Mouse (Mus musculus) erythroid progenitor cell, adult 5-6 weeks (primary cell): Measurements from ENCODE around the gene Atp2a2. TPM values are rescaled to one million over a fixed set of nuclear protein-coding genes. Genes with fewer than 3 reads are reported as not detected.

Source experiments
- ATAC-seq: replicated peaks from 2 replicates; pipeline ENCODE4 v1.8.0; 2016; ENCODE audit warnings: moderate number of reproducible peaks, mild to moderate bottlenecking, moderate TSS enrichment, inconsistent platforms; ENCODE audit not compliant: poor library complexity, low FRiP score, severe bottlenecking
- total RNA-seq, 2 experiments: library from RNA; stranded (forward) in 1 of 2; stranded (reverse) in 1 of 2; fragments of 150-400 nt in 1 of 2; fragments of 186-747, 209-891 nt in 1 of 2; gene quantifications; 2 replicates each; pipeline versions ENCODE4 v1.2.3 to v1.2.4; 2015 to 2017; ENCODE audit warnings: low replicate concordance in 2 of 2

Gene Atp2a2
- total RNA-seq, 2 experiments from 2014 or later: 84.3 to 106 TPM

DNA sequence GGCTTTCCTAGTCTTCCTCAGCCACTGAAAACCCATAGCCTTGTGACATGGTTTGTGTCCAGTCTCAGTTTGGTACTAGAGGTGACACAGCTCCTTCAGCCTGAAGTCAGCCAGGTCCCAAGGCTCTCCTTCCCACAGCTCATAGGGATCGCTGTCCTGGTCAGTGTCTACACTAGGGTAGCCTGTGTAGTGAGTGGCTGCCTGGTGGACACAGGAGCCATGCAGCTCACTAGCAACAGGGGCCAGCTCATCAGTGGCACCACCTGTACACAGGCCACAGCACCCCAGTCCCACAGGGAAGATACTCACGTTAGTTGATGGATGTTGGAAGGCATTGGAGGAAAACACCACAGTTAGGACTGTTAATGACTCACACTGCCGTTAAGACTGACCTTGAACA, 46.4 kb downstream of the Atp2a2 start:
- ATAC-seq: no peak

DNA sequence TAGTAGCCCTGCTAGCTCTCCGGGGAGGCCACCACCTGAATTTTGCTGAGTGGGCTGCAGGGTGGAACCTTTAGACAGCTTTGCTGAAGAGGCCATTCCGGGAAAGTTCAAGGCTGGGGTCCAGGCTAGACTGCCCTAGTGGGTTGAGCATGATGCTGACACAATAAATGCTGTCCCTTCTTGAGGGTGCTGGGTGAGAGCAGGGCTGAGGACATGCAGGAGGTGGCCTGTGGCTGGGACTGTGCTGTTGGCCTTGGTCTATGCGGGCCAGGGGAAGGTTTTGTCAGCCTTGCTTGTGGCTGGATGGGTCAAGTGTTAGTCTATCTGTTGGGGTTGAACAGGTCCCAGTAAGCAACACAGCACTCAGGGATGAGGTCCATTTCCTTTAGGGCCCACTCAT, 47.1 kb downstream of the Atp2a2 start:
- ATAC-seq: no peak

DNA sequence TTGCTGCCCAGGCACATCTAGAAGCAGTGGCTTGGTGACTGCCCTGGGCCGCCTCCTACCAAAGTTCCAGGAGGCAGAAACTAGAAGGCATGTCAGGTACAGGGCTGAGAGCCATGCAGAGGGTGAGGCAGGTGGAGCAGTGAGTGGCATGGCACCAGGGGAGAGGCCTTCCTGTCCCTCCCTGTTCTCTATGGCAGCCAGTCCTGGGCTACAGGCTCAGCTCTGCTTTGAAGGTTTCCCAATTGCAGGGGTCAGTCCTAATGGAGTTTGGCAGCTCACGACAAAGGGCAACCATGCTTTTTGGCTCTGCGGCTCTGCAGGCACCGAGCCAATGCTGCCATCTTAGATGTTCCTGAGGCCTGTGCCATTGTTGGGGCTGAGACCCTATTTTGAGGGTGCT, 47.6 kb downstream of the Atp2a2 start:
- no peak for ATAC-seq

DNA sequence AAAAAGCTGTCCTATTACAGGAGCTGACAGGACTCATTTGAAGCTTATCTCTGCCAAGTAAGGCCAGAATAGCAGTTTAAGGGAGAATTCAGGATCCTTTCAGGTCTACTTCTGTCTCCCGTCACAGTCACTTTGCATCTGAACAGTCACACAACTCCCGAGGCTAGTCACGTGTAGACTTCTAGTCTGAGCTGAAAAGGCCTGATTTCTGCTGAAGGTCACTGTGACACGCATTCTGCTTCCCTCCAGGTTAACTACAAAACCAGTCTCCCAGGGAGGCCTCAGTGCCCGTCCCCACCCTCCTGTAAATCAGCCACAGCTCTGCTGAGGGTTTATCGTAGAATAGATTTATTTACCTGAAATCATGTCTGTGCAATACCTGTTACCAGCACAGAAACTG, 48.8 kb downstream of the Atp2a2 start:
- no peak for ATAC-seq

DNA sequence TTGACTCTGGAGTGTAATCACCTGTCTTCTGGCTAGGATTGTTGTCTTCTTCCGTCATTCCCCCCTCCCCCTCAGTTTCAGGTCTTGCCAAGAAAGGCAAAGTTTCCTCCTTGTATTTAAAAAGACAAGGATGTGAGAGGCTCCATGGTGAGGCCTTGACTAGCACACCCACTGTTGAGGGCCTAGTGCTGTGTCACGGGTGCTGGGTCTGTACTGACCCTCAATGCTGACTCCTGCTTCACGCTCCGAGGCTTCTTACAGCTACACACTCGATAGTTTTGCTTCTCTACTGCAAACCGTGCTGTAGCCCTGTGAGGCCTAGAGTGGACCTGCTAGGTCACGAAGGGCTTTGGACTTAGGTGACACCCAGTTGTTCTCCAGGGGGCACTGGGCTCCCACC, 49.8 kb downstream of the Atp2a2 start:
- ATAC-seq: no peak

DNA sequence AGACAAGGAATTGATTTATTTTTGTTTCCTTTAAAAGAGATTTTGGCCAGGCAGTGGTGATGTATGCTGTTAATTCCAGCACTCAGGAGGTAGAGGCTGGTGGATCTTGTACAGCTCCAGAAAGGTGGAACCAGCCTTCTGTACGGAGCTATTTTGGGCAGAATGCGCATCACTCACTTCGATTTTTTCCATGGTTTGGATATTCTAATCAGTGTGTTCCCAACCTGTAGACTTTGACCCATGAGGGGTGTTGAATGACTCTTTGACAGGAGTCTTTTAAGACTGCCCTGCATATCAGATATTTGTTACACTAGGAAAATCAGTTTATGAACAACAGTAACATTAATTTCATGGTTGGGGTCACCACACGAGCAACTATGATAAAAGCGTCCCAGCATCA, 50.7 kb downstream of the Atp2a2 start:
- no peak for ATAC-seq

DNA sequence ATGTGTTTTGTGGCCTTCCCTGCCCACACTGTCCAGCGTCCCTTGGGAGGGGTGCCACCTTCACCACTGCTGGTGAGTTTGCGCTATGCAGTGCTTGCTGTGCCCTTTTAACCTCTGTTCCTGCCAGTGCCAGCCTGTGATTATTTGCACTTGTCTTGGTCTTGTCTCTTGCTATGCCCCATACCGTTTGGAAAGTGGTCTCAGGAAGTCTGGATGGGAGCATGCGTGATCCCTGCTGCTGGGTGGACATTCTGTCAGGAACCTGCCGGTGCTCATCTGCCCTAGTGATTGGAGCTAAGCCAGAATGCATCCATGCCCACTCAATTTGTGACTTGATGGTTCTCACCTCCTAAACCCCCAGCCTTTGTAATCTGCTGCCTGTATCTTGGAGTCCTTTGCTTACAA, 51.1 kb downstream of the Atp2a2 start:
- ATAC-seq: no peak

DNA sequence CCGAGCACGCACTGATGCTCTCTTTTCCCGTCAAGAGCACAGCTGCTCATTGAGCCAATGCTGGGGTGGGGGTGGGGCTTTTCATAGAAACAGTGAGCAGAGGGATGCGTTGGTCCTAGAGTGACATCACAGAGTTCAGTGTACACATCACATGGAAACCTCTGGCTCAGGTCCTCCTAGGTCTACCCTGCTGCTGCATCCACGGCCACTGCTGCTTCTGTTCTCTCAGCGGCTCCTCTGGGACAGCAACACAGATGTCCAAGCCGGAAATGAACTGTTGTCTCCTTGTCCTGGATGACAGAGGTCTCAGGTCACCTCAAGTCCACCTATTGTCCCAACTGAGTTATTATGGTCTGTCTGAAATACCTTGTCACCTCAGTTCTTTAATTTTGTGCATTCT, 52.1 kb downstream of the Atp2a2 start:
- no peak for ATAC-seq

DNA sequence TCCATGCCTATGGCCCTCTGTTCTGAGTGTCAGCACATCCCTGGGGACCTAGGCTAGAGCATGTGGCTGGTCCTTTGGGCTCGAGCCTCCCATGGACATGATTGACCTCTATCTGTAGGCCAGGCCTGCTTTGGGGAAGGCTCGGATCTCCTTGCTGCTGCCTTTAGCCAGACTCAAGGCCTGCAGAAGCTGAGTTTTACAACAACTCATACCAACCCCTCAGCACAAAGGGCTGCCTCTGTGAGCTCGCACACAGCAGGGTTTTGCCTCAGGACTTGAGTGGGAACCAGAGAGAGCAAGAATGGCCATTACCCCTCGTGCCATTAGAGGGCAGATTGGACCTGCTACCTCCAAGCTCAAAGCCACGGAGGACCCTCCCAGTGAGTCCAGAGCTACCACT, 53.2 kb downstream of the Atp2a2 start:
- no peak for ATAC-seq

DNA sequence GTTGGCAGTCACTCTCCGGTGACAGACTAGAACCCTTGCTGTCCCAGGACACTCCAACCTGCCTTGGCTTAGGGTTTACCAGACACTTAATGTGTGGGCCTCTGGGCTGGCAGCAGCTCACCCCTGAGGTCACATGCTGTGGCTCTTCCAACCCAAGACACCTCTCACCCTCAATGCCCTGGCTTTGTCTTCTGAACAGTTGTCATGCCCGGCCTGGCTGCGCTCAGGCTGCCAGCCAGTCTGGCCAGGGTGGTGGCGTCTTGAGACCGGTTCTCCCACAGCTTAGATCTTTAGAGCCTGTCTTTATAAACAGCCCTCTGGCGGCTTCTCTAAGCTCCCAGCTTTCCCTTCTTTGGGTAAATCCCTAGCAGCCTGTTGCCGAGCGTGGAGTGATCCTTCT, 54.2 kb downstream of the Atp2a2 start:
- ATAC-seq: no peak

DNA sequence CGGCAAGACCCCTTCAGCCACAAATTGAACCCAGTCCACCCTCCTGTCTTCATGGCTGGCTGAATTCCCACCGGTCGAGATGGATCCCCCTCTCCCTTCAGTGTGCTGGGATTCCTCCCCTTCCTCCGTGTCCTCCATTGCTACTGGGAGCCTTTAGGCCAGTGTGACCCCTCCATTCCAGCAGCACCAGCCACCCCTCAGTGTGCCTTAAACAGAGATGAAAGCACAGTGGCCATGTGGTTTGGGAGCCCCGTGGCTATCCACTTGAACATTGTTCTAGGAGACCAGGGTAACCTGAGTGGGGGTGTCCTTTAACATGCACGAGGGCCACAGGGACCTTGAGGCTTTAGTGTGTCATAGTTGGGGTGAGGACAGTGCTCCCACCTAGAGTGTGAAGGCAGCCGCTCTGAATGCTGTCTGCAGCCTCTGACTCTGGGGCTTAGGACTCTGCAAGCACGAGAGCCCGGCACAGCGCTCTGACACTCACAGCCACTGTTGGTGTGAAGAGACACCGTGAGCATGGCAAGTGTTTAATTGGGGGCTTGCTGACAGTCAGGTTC, 56.9 kb downstream of the Atp2a2 start:
- no peak for ATAC-seq

DNA sequence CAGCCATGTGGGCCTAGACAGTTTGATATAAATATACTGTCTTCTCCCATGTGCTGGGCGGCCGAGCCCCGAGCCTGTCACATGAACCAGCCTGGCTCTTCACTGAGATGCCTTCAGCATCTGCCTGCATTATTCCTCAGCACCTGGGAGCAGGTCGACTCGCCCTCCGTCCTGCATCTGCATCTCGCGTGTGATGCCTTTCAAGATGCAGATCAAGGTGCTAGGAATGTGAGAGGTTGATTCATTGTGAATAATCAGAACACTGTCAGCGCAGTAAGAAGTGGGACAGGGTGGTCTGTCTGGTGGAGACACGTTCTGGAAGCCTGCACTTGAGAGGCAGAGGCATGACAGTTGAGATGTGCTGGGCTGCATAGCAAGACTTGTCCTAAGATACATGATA, 57.5 kb downstream of the Atp2a2 start:
- no peak for ATAC-seq

DNA sequence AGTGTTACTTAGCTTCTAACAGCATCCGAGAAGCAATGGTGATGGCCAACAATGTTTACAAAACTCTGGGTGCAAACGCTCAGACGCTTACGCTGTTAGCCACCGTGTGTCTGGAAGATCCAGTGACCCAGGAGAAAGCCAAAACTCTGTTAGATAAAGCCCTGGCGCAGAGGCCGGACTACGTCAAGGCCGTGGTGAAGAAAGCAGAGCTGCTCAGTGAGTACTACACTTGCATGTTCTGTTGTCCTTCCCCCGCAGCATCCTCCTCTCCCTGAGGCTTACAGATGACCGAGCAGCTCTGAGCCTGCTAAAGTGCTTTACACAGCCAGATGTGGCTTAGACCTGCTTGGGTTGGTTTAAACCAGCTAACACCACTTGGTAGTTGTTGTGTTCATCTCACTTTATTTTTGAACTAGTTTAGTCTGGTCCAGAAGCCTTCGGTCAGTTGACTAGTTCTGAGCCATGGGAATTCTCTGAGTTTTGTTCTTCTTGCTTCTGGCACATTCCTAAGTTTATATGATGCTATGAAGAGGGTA, 61.9 kb downstream of the Atp2a2 start:
- ATAC-seq: no peak

DNA sequence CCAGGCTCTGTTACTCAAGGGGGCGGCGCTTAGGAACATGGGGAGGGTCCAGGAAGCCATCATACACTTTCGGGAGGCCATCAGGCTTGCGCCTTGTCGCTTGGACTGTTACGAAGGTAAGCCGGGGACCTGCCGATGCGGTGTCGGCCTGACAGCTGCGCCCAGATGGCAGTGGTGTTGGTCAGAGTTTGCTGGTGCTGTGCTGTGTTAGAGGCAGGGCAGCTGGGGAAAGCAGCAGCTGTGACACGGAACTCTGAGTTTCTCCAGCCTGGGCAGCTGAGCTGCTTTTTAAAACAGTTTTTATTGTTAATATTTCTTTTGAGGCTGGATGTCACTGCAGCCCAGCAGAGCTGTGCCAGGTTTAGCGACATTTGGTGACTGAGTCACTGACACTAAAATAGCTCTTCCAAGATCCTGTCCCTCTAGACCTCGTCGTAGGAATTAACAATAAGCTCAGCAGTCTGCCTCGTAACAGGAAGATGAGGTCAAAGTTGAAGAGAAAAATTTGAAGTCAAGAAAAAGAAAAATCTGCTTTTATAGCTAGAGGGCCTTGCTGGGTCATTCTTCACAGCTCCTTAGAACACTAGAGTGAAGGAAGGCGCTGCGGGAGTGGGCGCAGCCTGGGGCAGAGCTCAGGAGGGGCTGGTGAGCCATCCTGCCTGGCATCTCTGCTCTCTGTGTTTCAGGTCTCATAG, 62.5 kb downstream of the Atp2a2 start:
- ATAC-seq: no peak

DNA sequence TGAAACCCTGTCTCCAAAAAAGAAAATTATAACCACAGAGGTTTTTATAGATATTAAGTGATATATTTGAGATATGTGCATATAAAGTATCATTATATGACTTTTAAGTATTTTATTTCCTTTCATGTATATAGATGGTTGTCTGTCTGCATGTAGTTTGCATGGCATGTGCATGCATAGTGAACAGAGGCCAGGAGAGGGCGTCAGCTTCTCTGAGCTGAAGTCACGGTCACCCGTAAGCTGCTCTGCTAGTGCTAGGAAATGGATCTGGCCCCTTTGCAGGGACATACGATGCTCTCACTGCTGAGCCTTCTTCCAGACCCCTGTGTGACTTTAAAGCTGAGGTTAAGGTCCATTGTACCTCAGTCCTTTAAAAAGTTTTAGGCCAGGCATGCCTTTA, 67.5 kb downstream of the Atp2a2 start:
- no peak for ATAC-seq

DNA sequence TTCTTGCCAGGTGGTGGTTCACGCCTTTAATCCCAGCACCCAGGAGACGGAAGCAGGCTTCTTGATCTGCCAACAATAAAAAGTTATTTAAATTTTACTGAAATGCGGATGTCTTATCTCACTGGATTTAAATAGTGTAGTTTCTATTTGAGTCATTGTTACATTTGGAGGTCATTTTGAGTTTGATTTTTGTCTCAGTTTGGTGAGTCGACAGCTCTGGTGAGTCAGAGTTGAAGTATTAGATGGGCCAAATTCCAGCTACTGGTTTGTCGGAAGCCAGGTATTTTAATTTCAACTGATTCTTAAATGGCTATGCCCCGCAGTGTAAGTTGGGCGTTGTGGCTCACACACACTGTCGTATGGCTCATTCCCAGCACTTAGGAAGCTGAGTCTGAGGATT, 70.8 kb downstream of the Atp2a2 start:
- no peak for ATAC-seq

DNA sequence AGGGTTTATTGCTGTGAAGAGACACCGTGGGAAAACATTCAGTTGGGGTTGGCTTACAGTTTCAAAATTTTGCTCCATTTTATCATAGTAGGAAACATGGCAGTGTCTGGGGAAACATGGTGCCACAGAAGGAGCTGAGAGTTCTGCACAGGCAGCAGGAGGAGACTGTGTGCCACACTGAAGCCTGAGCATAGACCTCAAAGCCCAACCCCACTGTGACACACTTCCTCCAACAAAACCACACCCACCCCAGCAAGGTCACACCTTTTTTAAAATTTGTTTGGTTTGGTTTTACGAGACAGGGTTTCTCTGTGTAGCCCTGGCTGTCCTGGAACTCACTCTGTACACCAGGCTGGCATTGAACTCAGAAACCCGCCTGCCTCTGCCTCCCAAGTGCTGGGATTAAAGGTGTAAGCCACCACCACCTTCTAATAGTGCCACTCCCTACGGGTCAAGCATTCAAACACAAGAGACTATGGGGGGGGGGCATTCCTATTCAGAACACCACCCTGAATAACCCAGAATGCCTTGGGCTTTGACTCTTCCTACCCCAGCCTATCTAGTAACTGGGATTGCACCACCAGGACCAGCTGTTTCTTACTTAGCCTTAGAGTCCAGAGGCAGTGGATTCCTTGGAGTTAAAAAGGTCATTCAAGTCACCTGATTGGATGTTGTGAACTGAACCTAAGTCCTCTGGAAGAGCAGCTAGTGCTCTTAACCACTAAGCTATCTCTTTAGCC, 71.8 kb downstream of the Atp2a2 start:
- no peak for ATAC-seq

DNA sequence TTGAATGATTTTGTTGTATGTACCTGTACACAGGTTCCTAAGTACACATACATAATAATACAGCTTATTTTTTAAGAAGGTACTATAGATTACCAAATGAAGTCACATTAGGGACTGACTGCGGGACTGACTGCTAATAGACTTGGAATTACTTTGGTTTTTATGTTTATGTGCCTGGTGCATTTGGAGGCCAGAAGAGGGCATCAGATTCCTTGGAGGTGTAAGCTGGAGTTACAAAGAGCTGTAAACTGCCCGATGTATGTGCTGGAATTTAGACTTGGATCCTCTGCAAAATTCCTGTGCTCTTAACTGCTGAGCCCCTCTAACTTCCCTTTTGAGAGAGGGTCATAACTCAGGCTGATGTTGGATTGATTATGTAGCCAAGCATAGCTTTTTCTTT, 76.5 kb downstream of the Atp2a2 start:
- ATAC-seq: no peak

DNA sequence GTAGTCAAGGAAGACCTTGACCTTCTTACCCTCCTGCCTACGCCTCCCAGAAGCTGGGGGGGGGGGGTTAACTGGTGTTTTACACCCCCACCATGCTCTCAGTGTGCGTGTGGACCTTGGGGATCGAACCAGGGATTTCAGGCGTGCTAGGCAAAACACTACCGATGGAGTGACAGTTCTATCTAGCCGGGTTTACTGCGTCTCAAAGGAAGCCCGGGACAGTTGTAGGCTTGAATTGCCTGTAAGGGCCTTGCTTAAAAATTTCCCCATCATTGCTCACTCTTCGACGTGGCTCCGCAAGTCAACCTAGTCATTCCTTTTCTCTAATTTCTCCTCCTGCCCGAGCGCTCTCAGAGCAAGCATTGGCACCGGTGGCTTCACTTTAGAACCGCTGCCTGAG, 78.9 kb downstream of the Atp2a2 start:
- ATAC-seq: no peak

DNA sequence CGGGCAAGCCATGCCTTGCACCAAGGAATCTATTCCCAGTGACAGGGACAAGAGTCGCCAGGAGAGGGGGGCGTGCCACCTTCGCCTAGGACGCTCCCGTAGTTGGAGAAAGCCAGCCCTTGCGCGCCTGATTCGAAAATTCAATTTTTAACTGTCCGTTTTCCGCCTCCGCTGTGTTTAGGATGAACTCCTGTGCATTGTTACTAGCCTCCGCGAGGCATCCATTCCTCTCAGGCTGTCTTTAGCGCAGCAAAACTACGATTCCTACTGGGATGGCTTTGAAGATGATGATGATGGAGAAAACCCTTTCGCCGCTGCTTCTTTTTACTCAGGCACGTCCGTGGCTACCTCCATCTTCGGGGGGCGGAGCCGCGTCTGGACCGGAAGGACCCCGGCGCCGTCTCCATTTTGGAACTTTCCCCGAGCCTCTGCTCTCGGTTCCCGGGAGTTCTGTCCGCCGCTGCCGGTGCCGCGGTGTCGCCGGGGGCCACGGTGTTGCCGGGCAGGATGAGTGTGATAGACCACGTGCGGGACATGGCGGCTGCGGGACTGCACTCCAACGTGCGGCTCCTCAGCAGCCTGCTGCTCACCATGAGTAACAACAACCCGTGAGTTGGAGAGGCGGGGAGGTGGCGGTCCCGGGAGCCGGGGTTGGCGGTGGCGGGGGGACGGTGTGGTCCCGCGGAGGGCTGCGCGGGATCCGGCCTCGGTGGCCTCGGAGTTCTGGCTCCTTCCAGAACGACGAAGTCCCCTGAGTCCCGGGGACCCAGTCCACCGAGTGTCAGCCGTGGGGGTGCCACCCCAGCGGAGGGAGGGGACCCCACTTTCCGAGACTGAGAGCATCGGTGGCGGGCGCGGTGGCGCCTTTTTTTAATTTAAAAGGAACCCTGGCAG, 79.7 kb downstream of the Atp2a2 start:
- peak; percentile 95 for ATAC-seq
